Mouse (Mus musculus): ENCODE measurements around the gene 2610301B20Rik. TPM values are rescaled to one million over a fixed set of nuclear protein-coding genes. Genes with fewer than 3 reads are reported as not detected.
"Not testable (repeated sequence)": the region's sequence is repeated elsewhere in the genome, so short reads cannot be mapped to it uniquely, and the experiment has no call there.

The 2610301B20Rik gene
- polyA plus RNA-seq, 1 experiment from 2014 or later = 11.5 TPM

DNA sequence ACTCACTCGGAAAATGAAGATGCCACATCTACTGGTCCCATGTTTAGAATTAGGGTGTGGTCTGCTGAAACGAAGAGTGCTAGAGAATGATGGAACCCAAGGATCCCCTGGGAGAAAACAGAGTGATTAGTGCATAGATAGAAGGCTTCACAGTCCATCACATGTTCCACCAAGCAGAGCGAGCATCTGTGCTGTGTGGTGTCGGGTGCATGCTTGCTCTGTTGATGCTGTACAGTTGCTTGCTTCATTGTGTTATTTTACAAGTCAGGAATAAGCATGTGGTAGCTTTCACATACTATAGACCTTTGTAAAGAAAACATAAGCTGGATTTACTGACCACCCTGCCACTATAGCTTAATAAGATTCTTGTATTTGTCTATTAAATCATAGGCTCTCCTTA is 22.0 kb downstream of the 2610301B20Rik start:
- Histone ChIP-seq H3K9ac (ENCODE audit: low read depth, low read length) (no peak overlapping the region), H3K4me3 (ENCODE audit: low read depth, low read length) (no peak overlapping the region), H3K36me3 (ENCODE audit: control insufficient read depth, insufficient read depth) (peaks cover 15% of the 10 kb centered on the region), H3K9me3 (ENCODE audit: control insufficient read depth) (no peaks in the 10 kb centered on the region), H3K27ac (ENCODE audit: low read depth, low read length) (no peak overlapping the region), H3K27me3 (replicated peaks; ENCODE audit: control insufficient read depth, insufficient read depth, low read length) (no peaks in the 10 kb centered on the region), H3K4me2 (replicated peaks; ENCODE audit: low read depth) (no peak overlapping the region), H3K4me1 (replicated peaks; ENCODE audit: control insufficient read depth, insufficient read depth, low read length) (no peaks in the 10 kb centered on the region)
- no peak for TF ChIP-seq CTCF (IDR thresholded peaks at IDR 0.05; ENCODE audit: low read depth)
- ATAC-seq = no peak
- 84% methylated on average over 4 of the region's 4 CpGs for WGBS

DNA sequence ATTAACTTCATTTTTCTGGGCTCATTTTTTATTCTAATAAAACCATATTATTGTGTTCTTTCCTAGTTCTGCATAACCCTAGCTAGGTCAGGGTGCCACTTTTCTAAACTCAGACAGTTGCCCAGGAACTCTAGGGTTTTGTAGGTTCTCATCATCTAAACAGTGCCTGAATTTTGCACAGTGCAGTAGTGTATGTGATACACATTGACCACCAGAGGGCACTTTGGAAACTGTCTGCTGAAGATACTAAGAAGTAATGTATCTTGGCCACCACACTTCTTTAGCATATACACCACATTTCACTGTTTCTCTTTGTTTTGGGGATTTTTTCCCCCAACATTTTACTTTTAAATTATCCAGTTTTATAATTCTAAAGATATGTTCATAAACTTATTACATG is 22.6 kb downstream of the 2610301B20Rik start:
- Histone ChIP-seq H3K27me3 (replicated peaks; ENCODE audit: control insufficient read depth, insufficient read depth, low read length) (no peaks in the 10 kb centered on the region), H3K36me3 (ENCODE audit: control insufficient read depth, insufficient read depth) (peaks cover 15% of the 10 kb centered on the region), H3K9me3 (ENCODE audit: control insufficient read depth) (no peaks in the 10 kb centered on the region), H3K4me2 (replicated peaks; ENCODE audit: low read depth) (no peak overlapping the region), H3K4me3 (ENCODE audit: low read depth, low read length) (no peak overlapping the region), H3K27ac (ENCODE audit: low read depth, low read length) (no peak overlapping the region), H3K4me1 (replicated peaks; ENCODE audit: control insufficient read depth, insufficient read depth, low read length) (no peaks in the 10 kb centered on the region), H3K9ac (ENCODE audit: low read depth, low read length) (no peak overlapping the region)
- peak; percentile 80 for TF ChIP-seq CTCF (IDR thresholded peaks at IDR 0.05; ENCODE audit: low read depth)
- no peak for ATAC-seq

DNA sequence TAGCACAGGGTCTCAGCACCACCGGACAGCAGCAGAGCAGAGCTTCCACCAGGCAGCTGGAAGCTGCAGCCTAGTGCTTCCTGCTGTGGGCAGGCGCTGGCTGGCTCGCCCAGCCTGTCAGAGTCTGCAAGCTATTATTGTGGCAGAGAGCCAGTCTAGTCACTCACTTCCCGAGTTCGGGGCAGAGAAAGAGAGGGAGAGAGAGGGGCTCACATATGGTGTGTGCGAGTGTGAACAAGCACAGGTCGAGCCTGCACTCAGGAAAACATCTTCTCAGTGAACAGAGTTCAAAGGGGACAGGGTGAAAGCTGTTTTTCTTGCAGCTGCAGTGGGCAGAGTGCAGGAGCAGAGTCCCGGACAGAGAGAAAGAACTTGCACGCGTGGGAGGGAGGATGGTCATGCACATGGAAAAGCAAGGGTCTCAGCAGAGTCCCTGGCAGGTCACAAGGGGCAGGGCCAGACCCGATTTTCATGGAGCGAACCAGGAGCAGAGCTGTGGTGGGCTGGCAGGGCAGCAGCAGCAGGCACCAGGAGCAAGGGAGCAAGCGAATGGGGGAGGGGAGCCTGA is 31.0 kb downstream of the 2610301B20Rik start:
- Histone ChIP-seq H3K27me3 (replicated peaks; ENCODE audit: control insufficient read depth, insufficient read depth, low read length) (no peaks in the 10 kb centered on the region), H3K36me3 (ENCODE audit: control insufficient read depth, insufficient read depth) (no peaks in the 10 kb centered on the region), H3K27ac (ENCODE audit: low read depth, low read length) (no peak overlapping the region), H3K4me2 (replicated peaks; ENCODE audit: low read depth) (peak overlapping the region; percentile 25; the same call in 1 of the 2 replicates), H3K4me3 (ENCODE audit: low read depth, low read length) (no peak overlapping the region), H3K4me1 (replicated peaks; ENCODE audit: control insufficient read depth, insufficient read depth, low read length) (no peaks in the 10 kb centered on the region), H3K9ac (ENCODE audit: low read depth, low read length) (no peak overlapping the region), H3K9me3 (ENCODE audit: control insufficient read depth) (no peaks in the 10 kb centered on the region)
- TF ChIP-seq CTCF (IDR thresholded peaks at IDR 0.05; ENCODE audit: low read depth) = no peak
- 0 out of 2 replicates have a peak, but pooled peaks have one; percentile 16 for ATAC-seq
- 18% methylated on average over 13 of the region's 13 CpGs for WGBS

DNA sequence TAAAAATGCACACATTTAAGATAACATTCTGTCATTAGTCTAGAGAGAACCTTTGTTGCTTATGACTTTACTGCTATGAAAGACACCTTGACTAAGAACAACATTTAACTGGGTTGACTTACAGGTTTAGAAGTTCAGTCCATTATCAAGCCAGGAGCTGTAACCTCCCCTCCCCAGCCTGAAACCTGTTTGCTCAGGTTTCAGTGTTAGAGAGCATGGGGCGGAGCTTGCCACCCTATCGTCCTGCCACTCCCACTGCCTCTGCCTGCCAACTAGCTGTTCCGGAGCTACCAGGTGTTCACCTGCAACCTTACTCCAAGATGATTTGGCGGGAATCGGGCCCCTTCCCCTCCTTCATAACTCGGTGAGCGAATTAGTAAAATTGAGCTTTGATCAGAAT is 37.1 kb downstream of the 2610301B20Rik start:
- peak; percentile 47; the same call in 1 of the 2 replicates for ATAC-seq
- not testable (repeated sequence) for H3K4me3 ChIP-seq (ENCODE audit: low read depth, low read length); H3K27ac ChIP-seq (ENCODE audit: low read depth, low read length); H3K9ac ChIP-seq (ENCODE audit: low read depth, low read length); H3K4me1 ChIP-seq (replicated peaks; ENCODE audit: control insufficient read depth, insufficient read depth, low read length); H3K27me3 ChIP-seq (replicated peaks; ENCODE audit: control insufficient read depth, insufficient read depth, low read length); H3K36me3 ChIP-seq (ENCODE audit: control insufficient read depth, insufficient read depth); H3K9me3 ChIP-seq (ENCODE audit: control insufficient read depth)
- 0 out of 2 replicates have a peak overlapping the region, but pooled peaks have one; percentile 6 for H3K4me2 ChIP-seq (replicated peaks; ENCODE audit: low read depth)
- WGBS = 32% methylated on average over 7 of the region's 7 CpGs

DNA sequence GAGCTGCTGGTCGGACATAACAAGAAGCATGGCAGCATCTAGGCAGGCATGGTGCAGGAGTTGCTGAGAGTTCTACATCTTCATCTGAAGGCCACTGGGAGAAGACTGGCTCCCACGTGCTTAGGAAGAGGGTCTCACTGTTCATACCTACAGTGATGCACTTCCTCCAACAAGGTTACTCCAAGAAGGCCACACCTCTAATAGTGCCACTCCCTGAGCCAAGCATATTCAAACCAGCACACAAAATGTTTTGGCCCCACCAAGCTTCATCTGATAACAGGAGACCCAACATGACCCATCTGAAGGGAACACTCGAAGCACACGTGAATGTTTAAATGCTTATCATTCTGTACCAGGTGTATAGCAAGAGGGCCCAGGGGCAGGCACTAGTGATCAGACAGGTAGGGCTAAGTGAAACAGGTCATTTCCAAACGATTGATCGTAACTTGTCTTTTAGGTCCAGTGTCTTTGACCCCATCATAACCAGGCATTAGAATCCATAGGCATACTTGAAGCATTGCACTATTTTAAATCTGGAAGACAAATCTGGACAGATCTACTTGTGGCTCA is 37.7 kb downstream of the 2610301B20Rik start:
- H3K9ac ChIP-seq (ENCODE audit: low read depth, low read length) = no peak overlapping the region
- H3K27ac ChIP-seq (ENCODE audit: low read depth, low read length) = no peak overlapping the region
- 0 out of 2 replicates have a peak, but pooled peaks have one; percentile 10 for ATAC-seq
- no peaks in the 10 kb centered on the region for H3K9me3 ChIP-seq (ENCODE audit: control insufficient read depth)
- H3K36me3 ChIP-seq (ENCODE audit: control insufficient read depth, insufficient read depth) = no peaks in the 10 kb centered on the region
- H3K27me3 ChIP-seq (replicated peaks; ENCODE audit: control insufficient read depth, insufficient read depth, low read length) = no peaks in the 10 kb centered on the region
- H3K4me3 ChIP-seq (ENCODE audit: low read depth, low read length) = no peak overlapping the region
- 60% methylated on average over 6 of the region's 6 CpGs for WGBS
- no peak for TF ChIP-seq CTCF (IDR thresholded peaks at IDR 0.05; ENCODE audit: low read depth)
- H3K4me2 ChIP-seq (replicated peaks; ENCODE audit: low read depth) = 0 out of 2 replicates have a peak overlapping the region, but pooled peaks have one; percentile 6
- H3K4me1 ChIP-seq (replicated peaks; ENCODE audit: control insufficient read depth, insufficient read depth, low read length) = no peaks in the 10 kb centered on the region

DNA sequence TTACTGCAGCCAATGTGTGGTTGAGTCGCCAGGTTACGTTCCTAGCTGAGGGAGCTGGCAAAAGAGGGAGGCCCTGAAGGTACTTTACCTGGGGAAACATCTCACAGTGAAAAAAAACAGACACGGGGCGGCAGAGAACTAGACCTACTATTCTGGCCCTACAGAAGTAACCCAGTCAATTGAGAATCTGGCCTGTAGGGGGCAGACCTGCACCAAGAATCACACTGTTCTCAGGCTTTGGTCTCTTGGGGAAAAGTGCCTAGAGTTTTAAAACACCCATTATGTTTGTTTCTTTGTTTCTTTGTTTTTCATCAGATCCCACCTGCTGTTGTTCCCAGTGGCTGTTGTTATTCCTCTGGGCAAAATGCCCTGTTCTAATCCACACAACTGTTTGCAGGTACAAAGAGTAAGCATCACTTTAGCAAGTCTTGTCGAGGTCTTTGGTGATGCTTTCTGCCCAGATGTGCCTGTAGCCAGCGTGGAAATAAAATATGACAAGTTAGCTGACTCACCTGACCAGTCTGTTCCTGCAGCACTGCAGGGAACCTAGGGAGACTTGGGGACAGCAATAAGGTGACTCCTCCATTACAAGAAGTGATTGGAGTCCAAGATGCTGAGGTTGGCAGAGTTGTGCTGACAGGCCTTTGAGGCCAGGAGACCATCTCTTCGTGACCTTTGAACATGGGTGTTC is 38.5 kb downstream of the 2610301B20Rik start:
- peak; percentile 84 for TF ChIP-seq CTCF (IDR thresholded peaks at IDR 0.05; ENCODE audit: low read depth)
- Histone ChIP-seq H3K27ac (ENCODE audit: low read depth, low read length) (no peak overlapping the region), H3K4me3 (ENCODE audit: low read depth, low read length) (no peak overlapping the region), H3K9ac (ENCODE audit: low read depth, low read length) (no peak overlapping the region), H3K9me3 (ENCODE audit: control insufficient read depth) (no peaks in the 10 kb centered on the region), H3K27me3 (replicated peaks; ENCODE audit: control insufficient read depth, insufficient read depth, low read length) (no peaks in the 10 kb centered on the region), H3K4me2 (replicated peaks; ENCODE audit: low read depth) (no peak overlapping the region; the same call in 1 of the 2 replicates), H3K36me3 (ENCODE audit: control insufficient read depth, insufficient read depth) (no peaks in the 10 kb centered on the region), H3K4me1 (replicated peaks; ENCODE audit: control insufficient read depth, insufficient read depth, low read length) (no peaks in the 10 kb centered on the region)
- 27% methylated on average over 7 of the region's 7 CpGs for WGBS
- peak; percentile 85 for ATAC-seq

Measured in intestine, postnatal 0 days (tissue).